Mouse (Mus musculus) forebrain, embryonic 10.5 days (tissue): ENCODE data around the gene Fam198a. TPM values are rescaled to one million over a fixed set of nuclear protein-coding genes. Genes with fewer than 3 reads are reported as not detected.

Experiments used
- DNase-seq: peaks from one replicate; pipeline ENCODE4 v3.0.0-alpha.2; 2017; ENCODE audit warnings: low spot score; ENCODE audit errors: extremely low spot score
- H3K27ac ChIP-seq: fragments of 300-500 bp; sonication (generic); 2 replicates; pipeline ENCODE4 v1.5.1; 2016; ENCODE audit warnings: mild to moderate bottlenecking
- H3K27me3 ChIP-seq: fragments of 300-500 bp; sonication (generic); 2 replicates; pipeline ENCODE4 v1.6.1; 2016; ENCODE audit warnings: mild to moderate bottlenecking; ENCODE audit not compliant: poor library complexity, severe bottlenecking
- H3K36me3 ChIP-seq: fragments of 300-500 bp; sonication (generic); replicated peaks from 2 replicates; pipeline ENCODE4 v1.6.1; 2016; ENCODE audit warnings: mild to moderate bottlenecking, moderate library complexity
- H3K4me1 ChIP-seq: fragments of 300-500 bp; sonication (generic); 2 replicates; pipeline ENCODE4 v1.6.1; 2016
- H3K4me3 ChIP-seq: fragments of 300-500 bp; sonication (generic); 2 replicates; pipeline ENCODE4 v1.5.1; 2016; ENCODE audit warnings: mild to moderate bottlenecking, moderate library complexity
- H3K9me3 ChIP-seq: fragments of 300-500 bp; sonication (generic); 2 replicates; pipeline ENCODE4 v1.6.1; 2016; ENCODE audit warnings: mild to moderate bottlenecking, moderate library complexity
- WGBS: fragments of 180-500 bp; shearing (Covaris S2); methylation state at CpG from one replicate; pipeline ENCODE4 v1.1.7; 2016; 5-methylcytosine and 5-hydroxymethylcytosine counted together
- polyA plus RNA-seq: library from polyadenylated mRNA; unstranded; fragments of >200 nt; fragmentation: Nextera tagmentation; extraction: Ambion mirVana; gene quantifications from 2 replicates; pipeline ENCODE4 v1.2.1, GENCODE M21; 2016

The Fam198a gene
- polyA plus RNA-seq, 1 experiment from 2014 or later: 0.58 TPM

- Histone ChIP-seq H3K36me3 (no peaks in the 10 kb centered on the region), H3K4me3 (no peak overlapping the region), H3K4me1 (no peaks in the 10 kb centered on the region), H3K27ac (no peak overlapping the region), H3K9me3 (no peaks in the 10 kb centered on the region), H3K27me3 (no peaks in the 10 kb centered on the region)
- DNase-seq: no peak
- 67% methylated on average over 1 of the region's 1 CpGs for WGBS
Measured at GRCm38 (mm10) chr9:121973207-121973606, 22.4 kb downstream of the Fam198a start.

GRCm38 (mm10) chr9:121974141-121974986, 23.6 kb downstream of the Fam198a start:
- no peak for DNase-seq
- no peaks in the 10 kb centered on the region for H3K4me1 ChIP-seq
- H3K36me3 ChIP-seq: no peaks in the 10 kb centered on the region
- no peaks in the 10 kb centered on the region for H3K9me3 ChIP-seq
- H3K27me3 ChIP-seq: no peaks in the 10 kb centered on the region
- 88% methylated on average over 12 of the region's 12 CpGs for WGBS
- no peak overlapping the region for H3K27ac ChIP-seq
- no peak overlapping the region for H3K4me3 ChIP-seq

GRCm38 (mm10) chr9:121975321-121975720, 24.5 kb downstream of the Fam198a start:
- WGBS: 73% methylated on average over 2 of the region's 2 CpGs
- H3K27me3 ChIP-seq: no peaks in the 10 kb centered on the region
- H3K27ac ChIP-seq: no peak overlapping the region
- DNase-seq: no peak
- H3K4me3 ChIP-seq: no peak overlapping the region
- no peaks in the 10 kb centered on the region for H3K9me3 ChIP-seq
- no peaks in the 10 kb centered on the region for H3K36me3 ChIP-seq
- no peaks in the 10 kb centered on the region for H3K4me1 ChIP-seq

GRCm38 (mm10) chr9:121981046-121981445, 30.3 kb downstream of the Fam198a start:
- peaks cover 10% of the 10 kb centered on the region for H3K4me1 ChIP-seq
- WGBS: 90% methylated on average over 9 of the region's 9 CpGs
- no peaks in the 10 kb centered on the region for H3K9me3 ChIP-seq
- DNase-seq: no peak
- no peak overlapping the region for H3K4me3 ChIP-seq
- H3K27me3 ChIP-seq: no peaks in the 10 kb centered on the region
- peaks cover 24% of the 10 kb centered on the region for H3K36me3 ChIP-seq
- no peak overlapping the region for H3K27ac ChIP-seq

GRCm38 (mm10) chr9:121981466-121982105, 30.8 kb downstream of the Fam198a start:
- H3K27ac ChIP-seq: no peak overlapping the region
- DNase-seq: no peak
- H3K36me3 ChIP-seq: peaks cover 24% of the 10 kb centered on the region
- no peaks in the 10 kb centered on the region for H3K27me3 ChIP-seq
- 89% methylated on average over 10 of the region's 10 CpGs for WGBS
- H3K4me3 ChIP-seq: no peak overlapping the region
- H3K4me1 ChIP-seq: peaks cover 10% of the 10 kb centered on the region
- H3K9me3 ChIP-seq: no peaks in the 10 kb centered on the region

- Histone ChIP-seq H3K36me3 (peaks cover 24% of the 10 kb centered on the region), H3K27ac (no peak overlapping the region), H3K27me3 (no peaks in the 10 kb centered on the region), H3K9me3 (no peaks in the 10 kb centered on the region), H3K4me3 (no peak overlapping the region), H3K4me1 (peaks cover 10% of the 10 kb centered on the region)
- DNase-seq: no peak
- WGBS: 95% methylated on average over 22 of the region's 22 CpGs
Measured at GRCm38 (mm10) chr9:121982214-121982613, 31.4 kb downstream of the Fam198a start.

- no peaks in the 10 kb centered on the region for H3K9me3 ChIP-seq
- no peak overlapping the region for H3K4me3 ChIP-seq
- WGBS: 92% methylated on average over 15 of the region's 15 CpGs
- no peak for DNase-seq
- H3K36me3 ChIP-seq: peaks cover 24% of the 10 kb centered on the region
- H3K27me3 ChIP-seq: no peaks in the 10 kb centered on the region
- peaks cover 10% of the 10 kb centered on the region for H3K4me1 ChIP-seq
- no peak overlapping the region for H3K27ac ChIP-seq
Measured at GRCm38 (mm10) chr9:121982665-121983064, 31.9 kb downstream of the Fam198a start.

- WGBS: 61% methylated on average over 15 of the region's 15 CpGs
- H3K9me3 ChIP-seq: no peaks in the 10 kb centered on the region
- peaks cover 24% of the 10 kb centered on the region for H3K36me3 ChIP-seq
- no peak overlapping the region for H3K4me3 ChIP-seq
- no peak overlapping the region for H3K27ac ChIP-seq
- peaks cover 10% of the 10 kb centered on the region for H3K4me1 ChIP-seq
- no peaks in the 10 kb centered on the region for H3K27me3 ChIP-seq
- peak; percentile 58 for DNase-seq
Measured at GRCm38 (mm10) chr9:121983504-121983903, 32.7 kb downstream of the Fam198a start.

GRCm38 (mm10) chr9:121984465-121985461, 34.0 kb downstream of the Fam198a start:
- DNase-seq: peak; percentile 73
- peak overlapping the region; percentile 68; the same call in 1 of the 2 replicates for H3K27ac ChIP-seq
- peaks cover 24% of the 10 kb centered on the region for H3K36me3 ChIP-seq
- no peak overlapping the region for H3K4me3 ChIP-seq
- WGBS: 74% methylated on average over 15 of the region's 15 CpGs
- no peaks in the 10 kb centered on the region for H3K27me3 ChIP-seq
- H3K4me1 ChIP-seq: peaks cover 17% of the 10 kb centered on the region
- H3K9me3 ChIP-seq: no peaks in the 10 kb centered on the region

- H3K36me3 ChIP-seq: peaks cover 3% of the 10 kb centered on the region; the same call in 1 of the 2 replicates
- no peak overlapping the region for H3K27ac ChIP-seq
- no peak overlapping the region for H3K4me3 ChIP-seq
- no peaks in the 10 kb centered on the region for H3K9me3 ChIP-seq
- WGBS: 85% methylated on average over 3 of the region's 3 CpGs
- H3K27me3 ChIP-seq: no peaks in the 10 kb centered on the region
- no peak for DNase-seq
- H3K4me1 ChIP-seq: peaks cover 23% of the 10 kb centered on the region
Measured at GRCm38 (mm10) chr9:121988910-121989309, 38.1 kb downstream of the Fam198a start.

GRCm38 (mm10) chr9:121989536-121989935, 38.7 kb downstream of the Fam198a start:
- H3K4me1 ChIP-seq: peaks cover 27% of the 10 kb centered on the region
- H3K4me3 ChIP-seq: no peak overlapping the region
- DNase-seq: no peak
- H3K27ac ChIP-seq: no peak overlapping the region
- H3K36me3 ChIP-seq: peaks cover 3% of the 10 kb centered on the region; the same call in 1 of the 2 replicates
- 50% methylated on average over 5 of the region's 5 CpGs for WGBS
- no peaks in the 10 kb centered on the region for H3K27me3 ChIP-seq
- H3K9me3 ChIP-seq: no peaks in the 10 kb centered on the region

- Histone ChIP-seq H3K27me3 (no peaks in the 10 kb centered on the region), H3K27ac (no peak overlapping the region), H3K4me3 (no peak overlapping the region), H3K36me3 (peaks cover 3% of the 10 kb centered on the region; the same call in 1 of the 2 replicates), H3K4me1 (peaks cover 30% of the 10 kb centered on the region), H3K9me3 (no peaks in the 10 kb centered on the region)
- DNase-seq: no peak
- 86% methylated on average over 5 of the region's 5 CpGs for WGBS
Measured at GRCm38 (mm10) chr9:121991041-121991440, 40.3 kb downstream of the Fam198a start.
